Mouse (Mus musculus) embryonic fibroblast, embryonic 13.5 days (primary cell): ENCODE data around the gene Egln3. TPM values are rescaled to one million over a fixed set of nuclear protein-coding genes. Genes with fewer than 3 reads are reported as not detected.

Experiments used
- H3K27ac ChIP-seq: 2 replicates; pipeline ENCODE4 v1.5.1; 2012; ENCODE audit warnings: low read length, control low read depth, inconsistent platforms; ENCODE audit not compliant: insufficient read depth
- H3K4me1 ChIP-seq: 2 replicates; pipeline ENCODE4 v1.6.1; 2011; ENCODE audit warnings: low read length; ENCODE audit not compliant: control insufficient read depth, insufficient read depth
- H3K4me3 ChIP-seq: 2 replicates; pipeline ENCODE4 v1.5.1; 2011; ENCODE audit warnings: mild to moderate bottlenecking, control low read depth, low read length; ENCODE audit not compliant: insufficient read depth
- CTCF ChIP-seq: IDR thresholded peaks from 2 replicates; pipeline ENCODE4 v1.5.1; 2011; ENCODE audit warnings: mild to moderate bottlenecking, control low read depth, low read length, moderate library complexity, borderline replicate concordance; ENCODE audit not compliant: insufficient read depth
- POLR2A ChIP-seq: IDR thresholded peaks from 2 replicates; pipeline ENCODE4 v1.6.1; 2011; ENCODE audit warnings: low read depth, mild to moderate bottlenecking, control low read depth, low read length, moderate library complexity
- polyA plus RNA-seq: library from polyadenylated mRNA; stranded (reverse); fragments of >200 nt; gene quantifications from 2 replicates; pipeline ENCODE4 v1.2.4, GENCODE M21; 2011; ENCODE audit warnings: low read depth; ENCODE audit not compliant: missing spikeins, insufficient read length

Egln3 gene
- polyA plus RNA-seq, 1 experiment: 6.6 TPM

- no peak for TF ChIP-seq CTCF
- no peak for TF ChIP-seq POLR2A
- Histone ChIP-seq H3K4me1 (peaks cover 16% of the 10 kb centered on the region; the same call in 1 of the 2 replicates), H3K4me3 (no peak overlapping the region), H3K27ac (peak overlapping the region; percentile 11; the same call in 1 of the 2 replicates)
Measured at GRCm38 (mm10) chr12:54191608-54192304, 11.9 kb downstream of the Egln3 start.

GRCm38 (mm10) chr12:54191181-54191580 is 12.5 kb downstream of the Egln3 start:
- Histone ChIP-seq H3K27ac (no peak overlapping the region), H3K4me1 (peaks cover 19% of the 10 kb centered on the region; the same call in 1 of the 2 replicates), H3K4me3 (no peak overlapping the region)
- TF ChIP-seq CTCF: no peak
- TF ChIP-seq POLR2A: no peak

GRCm38 (mm10) chr12:54187812-54188600 is 15.7 kb downstream of the Egln3 start:
- Histone ChIP-seq H3K4me1 (peaks cover 19% of the 10 kb centered on the region; the same call in 1 of the 2 replicates), H3K4me3 (no peak overlapping the region), H3K27ac (no peak overlapping the region)
- TF ChIP-seq POLR2A (no peak), CTCF (no peak)

GRCm38 (mm10) chr12:54186926-54187623 is 16.6 kb downstream of the Egln3 start:
- TF ChIP-seq CTCF (no peak), POLR2A (no peak)
- Histone ChIP-seq H3K27ac (no peak overlapping the region), H3K4me3 (no peak overlapping the region), H3K4me1 (peaks cover 17% of the 10 kb centered on the region; the same call in 1 of the 2 replicates)

GRCm38 (mm10) chr12:54184264-54184663 is 19.4 kb downstream of the Egln3 start:
- Histone ChIP-seq H3K4me3 (no peak overlapping the region), H3K27ac (no peak overlapping the region), H3K4me1 (0 out of 2 replicates have a peak, but pooled peaks cover 6% of the 10 kb centered on the region)
- TF ChIP-seq CTCF: no peak

GRCm38 (mm10) chr12:54178323-54178722 is 25.3 kb downstream of the Egln3 start:
- TF ChIP-seq CTCF (no peak), POLR2A (no peak)
- no peak overlapping the region for H3K4me3 ChIP-seq
- no peak overlapping the region for H3K27ac ChIP-seq
- H3K4me1 ChIP-seq: no peaks in the 10 kb centered on the region

GRCm38 (mm10) chr12:54168786-54169185 is 34.9 kb downstream of the Egln3 start:
- Histone ChIP-seq H3K4me1 (peaks cover 2% of the 10 kb centered on the region; the same call in 1 of the 2 replicates), H3K27ac (no peak overlapping the region), H3K4me3 (no peak overlapping the region)
- TF ChIP-seq CTCF: no peak
- TF ChIP-seq POLR2A: no peak

- no peak for TF ChIP-seq POLR2A
- no peak for TF ChIP-seq CTCF
- Histone ChIP-seq H3K4me3 (no peak overlapping the region), H3K4me1 (peaks cover 2% of the 10 kb centered on the region; the same call in 1 of the 2 replicates), H3K27ac (no peak overlapping the region)
Measured at GRCm38 (mm10) chr12:54167737-54168136, 35.9 kb downstream of the Egln3 start.

GRCm38 (mm10) chr12:54164724-54165050 is 39.0 kb downstream of the Egln3 start:
- no peak overlapping the region for H3K27ac ChIP-seq
- H3K4me3 ChIP-seq: no peak overlapping the region
- TF ChIP-seq POLR2A (no peak), CTCF (no peak)
- H3K4me1 ChIP-seq: peaks cover 2% of the 10 kb centered on the region; the same call in 1 of the 2 replicates
